Mouse (Mus musculus): Measurements from ENCODE around the gene Pdpk1. TPM values are rescaled to one million over a fixed set of nuclear protein-coding genes. Genes with fewer than 3 reads are reported as not detected.
"Not testable (repeated sequence)": the region's sequence is repeated elsewhere in the genome, so short reads cannot be mapped to it uniquely, and the experiment has no call there.

The Pdpk1 gene
- total RNA-seq, 1 experiment from 2014 or later, result 52.0 TPM

GRCm38 (mm10) chr17:24113031-24113430 is 37.7 kb downstream of the Pdpk1 start:
- DNase-seq, result no peak

GRCm38 (mm10) chr17:24111256-24111655 is 39.5 kb downstream of the Pdpk1 start:
- no peak for DNase-seq

GRCm38 (mm10) chr17:24108896-24109295 is 41.8 kb downstream of the Pdpk1 start:
- no peak for DNase-seq

- DNase-seq, result no peak
Observed at GRCm38 (mm10) chr17:24105111-24105510, 45.6 kb downstream of the Pdpk1 start.

- DNase-seq, result no peak
Observed at GRCm38 (mm10) chr17:24098354-24098753, 52.4 kb downstream of the Pdpk1 start.

GRCm38 (mm10) chr17:24090575-24090974 is 60.1 kb downstream of the Pdpk1 start:
- DNase-seq, result no peak

- not testable (repeated sequence) for DNase-seq
Observed at GRCm38 (mm10) chr17:24086399-24086798, 64.3 kb downstream of the Pdpk1 start.

- no peak for DNase-seq
Observed at GRCm38 (mm10) chr17:24084593-24084992, 66.1 kb downstream of the Pdpk1 start.

- DNase-seq, result no peak
Observed at GRCm38 (mm10) chr17:24077101-24077500, 73.6 kb downstream of the Pdpk1 start.

- peak; percentile 92 for DNase-seq
Observed at GRCm38 (mm10) chr17:24072919-24073696, 77.6 kb downstream of the Pdpk1 start, which contains the start of gene Kctd5. Gene Kctd5, minus strand, starts transcription at chr17:24073485.

GRCm38 (mm10) chr17:24069531-24069930 is 81.2 kb downstream of the Pdpk1 start:
- no peak for DNase-seq

- no peak for DNase-seq
Observed at GRCm38 (mm10) chr17:24068271-24068670, 82.5 kb downstream of the Pdpk1 start.

GRCm38 (mm10) chr17:24062459-24063155 is 88.1 kb downstream of the Pdpk1 start:
- no peak for DNase-seq

GRCm38 (mm10) chr17:24057730-24058245 is 92.9 kb downstream of the Pdpk1 start:
- DNase-seq, result no peak

- DNase-seq, result no peak
Observed at GRCm38 (mm10) chr17:24056636-24057625, 93.8 kb downstream of the Pdpk1 start.

- DNase-seq, result no peak
Observed at GRCm38 (mm10) chr17:24049008-24049407, 101.7 kb downstream of the Pdpk1 start.

- no peak for DNase-seq
Observed at GRCm38 (mm10) chr17:24048053-24048452, 102.7 kb downstream of the Pdpk1 start.

GRCm38 (mm10) chr17:24046026-24046425 is 104.7 kb downstream of the Pdpk1 start:
- DNase-seq, result no peak

GRCm38 (mm10) chr17:24045608-24046007 is 105.1 kb downstream of the Pdpk1 start:
- peak; percentile 46 for DNase-seq

- DNase-seq, result no peak
Observed at GRCm38 (mm10) chr17:24044482-24044881, 106.2 kb downstream of the Pdpk1 start.

GRCm38 (mm10) chr17:24037844-24038243 is 112.9 kb downstream of the Pdpk1 start, which contains the start of gene Prss27:
Gene Prss27, plus strand, starts transcription at chr17:24038144.
- DNase-seq, result no peak

- no peak for DNase-seq
Observed at GRCm38 (mm10) chr17:24037360-24037759, 113.4 kb downstream of the Pdpk1 start.
